Mouse (Mus musculus) liver, adult 2 months (tissue): ENCODE measurements at regions not wholly inside any gene's neighbourhood (a gene's known extent, or its start where the extent isn't known, plus 50 kb on each side); places are given as distances from the start of the nearest gene placed in this dataset.

Source experiments
- DNase-seq: peaks from one replicate; pipeline ENCODE4 v3.0.0-alpha.2; 2011; ENCODE audit warnings: low read depth, low spot score; ENCODE audit errors: extremely low read depth
- H3K27ac ChIP-seq: fragments of 200-500 bp; replicated peaks from 2 replicates; pipeline ENCODE4 v1.5.1; 2012; ENCODE audit warnings: low read depth, mild to moderate bottlenecking, control low read depth, inconsistent platforms, low read length; ENCODE audit not compliant: insufficient read depth
- H3K27me3 ChIP-seq: fragments of 200-500 bp; 2 replicates; pipeline ENCODE4 v1.6.1; 2012; ENCODE audit warnings: mild to moderate bottlenecking, moderate library complexity, low read length, inconsistent platforms; ENCODE audit not compliant: control insufficient read depth, insufficient read depth
- H3K36me3 ChIP-seq: fragments of 200-500 bp; 2 replicates; pipeline ENCODE4 v1.6.1; 2012; ENCODE audit warnings: low read length, inconsistent platforms; ENCODE audit not compliant: control insufficient read depth, insufficient read depth
- H3K4me1 ChIP-seq: fragments of 200-500 bp; 2 replicates; pipeline ENCODE4 v1.6.1; 2011; ENCODE audit warnings: low read length; ENCODE audit not compliant: control insufficient read depth, insufficient read depth
- H3K4me3 ChIP-seq: fragments of 200-500 bp; 2 replicates; pipeline ENCODE4 v1.5.1; 2011; ENCODE audit warnings: low read depth, mild to moderate bottlenecking, control low read depth, low read length, moderate library complexity; ENCODE audit not compliant: insufficient read depth
- H3K79me2 ChIP-seq: fragments of 200-500 bp; 2 replicates; pipeline ENCODE4 v1.6.1; 2012; ENCODE audit warnings: inconsistent platforms, mild to moderate bottlenecking, low read length, moderate library complexity; ENCODE audit not compliant: control insufficient read depth, insufficient read depth
- H3K9ac ChIP-seq: fragments of 200-500 bp; 2 replicates; pipeline ENCODE4 v1.6.1; 2012; ENCODE audit warnings: low read depth, mild to moderate bottlenecking, control low read depth, inconsistent platforms, low read length
- CTCF ChIP-seq: fragments of 200-500 bp; IDR thresholded peaks from 2 replicates; pipeline ENCODE4 v1.5.1; 2011; ENCODE audit warnings: low read depth, low read length, control low read depth
- POLR2A ChIP-seq: fragments of 200-500 bp; IDR thresholded peaks from 2 replicates; pipeline ENCODE4 v1.6.1; 2011; ENCODE audit warnings: low read length, control low read depth; ENCODE audit not compliant: insufficient read depth; ENCODE audit errors: extremely low read depth
- WGBS: fragments of 180-500 bp; shearing (Covaris S2); methylation state at CpG from one replicate; pipeline ENCODE4 v1.1.7; 2018; 5-methylcytosine and 5-hydroxymethylcytosine counted together

- Histone ChIP-seq H3K79me2 (no peaks in the 10 kb centered on the region), H3K36me3 (no peaks in the 10 kb centered on the region), H3K27me3 (no peaks in the 10 kb centered on the region), H3K27ac (no peak overlapping the region), H3K4me3 (no peak overlapping the region), H3K9ac (no peak overlapping the region), H3K4me1 (no peaks in the 10 kb centered on the region)
- 77% methylated on average over 6 of the region's 6 CpGs for WGBS
- DNase-seq: no peak
- TF ChIP-seq POLR2A: no peak
- TF ChIP-seq CTCF: no peak
Observed at GRCm38 (mm10) chr13:31060916-31061431, 87.0 kb downstream of the Gm5447 start.

- TF ChIP-seq CTCF: no peak
- no peak for TF ChIP-seq POLR2A
- Histone ChIP-seq H3K27ac (no peak overlapping the region), H3K4me1 (no peaks in the 10 kb centered on the region), H3K79me2 (no peaks in the 10 kb centered on the region), H3K27me3 (no peaks in the 10 kb centered on the region), H3K4me3 (no peak overlapping the region), H3K9ac (no peak overlapping the region), H3K36me3 (no peaks in the 10 kb centered on the region)
- WGBS: 71% methylated on average over 2 of the region's 2 CpGs
- no peak for DNase-seq
Observed at GRCm38 (mm10) chr13:31068343-31068742, 94.3 kb downstream of the Gm5447 start.

GRCm38 (mm10) chr13:31076541-31076940 lies 102.5 kb downstream of the Gm5447 start:
- no peak overlapping the region for H3K4me3 ChIP-seq
- 0 out of 2 replicates have a peak, but pooled peaks cover 5% of the 10 kb centered on the region for H3K27me3 ChIP-seq
- no peak overlapping the region for H3K9ac ChIP-seq
- H3K27ac ChIP-seq: no peak overlapping the region
- DNase-seq: no peak
- WGBS: 65% methylated on average over 5 of the region's 5 CpGs
- H3K36me3 ChIP-seq: no peaks in the 10 kb centered on the region
- H3K79me2 ChIP-seq: no peaks in the 10 kb centered on the region
- no peaks in the 10 kb centered on the region for H3K4me1 ChIP-seq
- no peak for TF ChIP-seq CTCF

GRCm38 (mm10) chr13:31078751-31079150 lies 104.7 kb downstream of the Gm5447 start:
- Histone ChIP-seq H3K4me1 (no peaks in the 10 kb centered on the region), H3K27me3 (0 out of 2 replicates have a peak, but pooled peaks cover 5% of the 10 kb centered on the region), H3K79me2 (no peaks in the 10 kb centered on the region), H3K9ac (no peak overlapping the region), H3K27ac (no peak overlapping the region), H3K36me3 (no peaks in the 10 kb centered on the region), H3K4me3 (no peak overlapping the region)
- 65% methylated on average over 3 of the region's 3 CpGs for WGBS
- no peak for DNase-seq
- no peak for TF ChIP-seq CTCF
- no peak for TF ChIP-seq POLR2A

GRCm38 (mm10) chr13:31080215-31080614 lies 106.2 kb downstream of the Gm5447 start:
- Histone ChIP-seq H3K4me3 (no peak overlapping the region), H3K27ac (no peak overlapping the region), H3K79me2 (no peaks in the 10 kb centered on the region), H3K27me3 (0 out of 2 replicates have a peak, but pooled peaks cover 5% of the 10 kb centered on the region), H3K36me3 (no peaks in the 10 kb centered on the region), H3K9ac (no peak overlapping the region), H3K4me1 (no peaks in the 10 kb centered on the region)
- WGBS: 40% methylated on average over 4 of the region's 4 CpGs
- TF ChIP-seq POLR2A: no peak
- no peak for TF ChIP-seq CTCF
- no peak for DNase-seq

- H3K27me3 ChIP-seq: 0 out of 2 replicates have a peak, but pooled peaks cover 5% of the 10 kb centered on the region
- no peak overlapping the region for H3K4me3 ChIP-seq
- H3K4me1 ChIP-seq: no peaks in the 10 kb centered on the region
- no peaks in the 10 kb centered on the region for H3K36me3 ChIP-seq
- no peaks in the 10 kb centered on the region for H3K79me2 ChIP-seq
- no peak overlapping the region for H3K9ac ChIP-seq
- peak; percentile 61 for DNase-seq
- no peak overlapping the region for H3K27ac ChIP-seq
- 27% methylated on average over 13 of the region's 13 CpGs for WGBS
- TF ChIP-seq POLR2A: no peak
- TF ChIP-seq CTCF: peak; percentile 53
Observed at GRCm38 (mm10) chr13:31082448-31083140, 108.6 kb downstream of the Gm5447 start.
